Mouse (Mus musculus) retina, embryonic 14.5 days (tissue): ENCODE results near the gene Sgms1.

ENCODE experiments used
- DNase-seq: peaks from one replicate; pipeline ENCODE4 v3.0.0-alpha.2; 2015; ENCODE audit warnings: low spot score

Sgms1 gene

GRCm38 (mm10) chr19:32242153-32242552, 147.4 kb downstream of the Sgms1 start:
- DNase-seq = no peak

DNA sequence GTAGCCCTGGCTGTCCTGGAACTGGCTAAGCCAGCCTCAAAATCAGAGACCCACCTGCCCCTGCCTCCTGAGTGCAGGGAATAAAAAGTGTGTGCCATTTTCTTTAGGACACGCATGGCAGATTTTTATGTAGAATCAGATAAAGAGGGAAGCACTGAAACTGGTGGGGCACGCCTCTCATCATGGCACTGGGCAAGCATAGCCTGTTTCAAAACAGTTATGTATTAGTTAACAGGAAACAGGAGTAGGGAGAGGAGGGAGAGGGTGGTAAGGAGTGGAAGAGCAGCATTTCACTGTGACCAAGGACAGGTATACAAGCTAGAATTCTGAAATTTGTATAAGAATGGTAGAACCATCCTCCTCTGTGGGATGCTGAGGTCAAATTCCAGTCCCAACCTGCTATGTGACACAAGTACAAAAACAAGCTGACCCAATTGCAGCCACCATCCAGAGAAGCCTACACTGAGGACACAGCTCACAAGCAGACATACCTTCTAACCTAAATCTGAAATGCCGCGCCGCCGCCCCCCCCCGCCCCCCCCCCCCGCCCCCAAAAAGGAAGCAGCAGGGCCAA, 149.0 kb downstream of the Sgms1 start:
- no peak for DNase-seq

- no peak for DNase-seq
Measured at GRCm38 (mm10) chr19:32239925-32240324, 149.6 kb downstream of the Sgms1 start.

DNA sequence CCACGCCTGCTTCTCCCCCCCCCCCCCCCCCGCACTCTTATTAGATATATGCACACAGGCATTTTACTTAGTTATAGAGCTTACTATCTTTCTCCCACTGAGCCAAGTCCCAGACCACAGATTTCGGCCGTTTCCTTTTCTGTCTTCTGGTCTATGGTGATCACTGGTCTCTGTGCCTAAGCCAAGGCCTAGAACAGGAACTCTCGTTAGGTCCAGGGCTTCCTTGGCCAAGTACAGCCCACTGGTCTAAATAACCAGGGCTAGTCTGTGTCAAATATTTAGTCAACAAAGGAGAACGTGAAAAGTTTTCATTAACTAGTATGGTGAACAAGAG, 150.1 kb downstream of the Sgms1 start:
- no peak for DNase-seq

DNA sequence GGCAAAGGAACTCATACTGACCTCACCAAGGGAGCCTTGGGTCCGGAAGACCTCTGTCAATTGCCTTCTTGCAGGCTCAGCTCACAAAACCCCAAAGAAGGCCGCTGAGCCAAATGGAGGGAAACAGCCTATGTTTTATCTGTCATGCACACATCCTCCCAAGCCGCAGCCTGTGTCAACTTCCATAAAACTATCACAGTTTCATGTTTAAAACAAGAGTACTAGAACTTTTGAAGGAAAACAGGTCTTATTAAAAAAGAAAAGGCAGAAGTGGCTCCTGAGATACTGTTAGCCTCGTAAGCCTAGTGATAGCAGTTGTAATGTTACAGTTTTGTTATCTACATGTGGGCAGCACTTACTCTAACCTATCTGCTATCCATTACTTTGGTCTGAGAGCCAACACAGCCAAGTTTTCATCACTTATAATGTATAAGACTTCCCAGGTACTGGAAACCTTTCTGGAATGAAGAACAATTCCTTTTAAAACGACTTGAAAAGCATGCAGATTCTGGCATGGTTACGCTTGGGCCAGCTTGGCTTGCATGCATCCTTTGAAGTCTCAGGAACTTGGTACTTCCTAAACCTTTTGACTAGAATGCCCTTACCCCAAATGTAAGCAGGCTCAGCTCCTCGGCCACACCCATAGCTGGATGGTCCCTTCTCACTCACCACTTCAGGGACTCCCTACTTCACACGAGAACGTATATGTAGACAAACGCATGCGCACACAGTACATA, 150.6 kb downstream of the Sgms1 start:
- DNase-seq = no peak

DNA sequence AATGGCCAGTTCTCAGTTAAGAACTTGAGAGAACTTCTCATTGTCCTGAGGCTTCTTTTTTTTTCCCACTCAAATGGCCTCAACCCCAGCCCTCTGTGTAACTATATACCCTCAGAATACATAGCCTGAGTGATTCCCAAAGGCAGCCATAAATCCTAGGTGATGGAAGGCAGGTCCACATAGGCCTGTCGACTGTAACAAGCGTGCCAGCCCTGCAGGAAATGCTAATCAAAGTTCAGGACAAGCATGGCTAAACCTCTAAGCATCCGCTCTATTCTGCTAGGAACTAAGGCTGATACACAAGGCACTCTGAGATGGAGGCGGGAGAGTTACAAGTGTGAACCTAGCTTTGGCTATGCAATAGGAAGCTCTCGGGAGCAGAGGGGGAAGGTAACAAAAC, 151.8 kb downstream of the Sgms1 start:
- no peak for DNase-seq

DNA sequence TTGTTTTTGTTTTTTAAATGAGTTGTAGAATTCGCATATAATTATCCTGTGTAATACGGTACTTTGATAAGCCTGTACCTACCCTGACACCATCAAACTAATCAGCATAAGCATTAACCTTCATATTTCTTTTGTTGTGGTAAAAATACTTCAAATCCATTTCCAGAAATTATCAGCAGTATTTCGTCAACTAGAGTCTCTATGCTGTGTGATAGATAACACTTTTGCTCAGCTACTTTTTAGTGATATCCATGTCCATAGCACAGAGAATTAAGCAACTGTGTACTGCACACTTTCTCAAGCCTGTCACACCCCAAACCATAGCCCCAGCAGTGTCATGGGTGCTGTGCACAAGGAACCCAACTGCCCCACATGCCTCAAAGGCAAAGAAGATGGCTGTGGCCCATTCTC, 152.3 kb downstream of the Sgms1 start:
- no peak for DNase-seq

DNA sequence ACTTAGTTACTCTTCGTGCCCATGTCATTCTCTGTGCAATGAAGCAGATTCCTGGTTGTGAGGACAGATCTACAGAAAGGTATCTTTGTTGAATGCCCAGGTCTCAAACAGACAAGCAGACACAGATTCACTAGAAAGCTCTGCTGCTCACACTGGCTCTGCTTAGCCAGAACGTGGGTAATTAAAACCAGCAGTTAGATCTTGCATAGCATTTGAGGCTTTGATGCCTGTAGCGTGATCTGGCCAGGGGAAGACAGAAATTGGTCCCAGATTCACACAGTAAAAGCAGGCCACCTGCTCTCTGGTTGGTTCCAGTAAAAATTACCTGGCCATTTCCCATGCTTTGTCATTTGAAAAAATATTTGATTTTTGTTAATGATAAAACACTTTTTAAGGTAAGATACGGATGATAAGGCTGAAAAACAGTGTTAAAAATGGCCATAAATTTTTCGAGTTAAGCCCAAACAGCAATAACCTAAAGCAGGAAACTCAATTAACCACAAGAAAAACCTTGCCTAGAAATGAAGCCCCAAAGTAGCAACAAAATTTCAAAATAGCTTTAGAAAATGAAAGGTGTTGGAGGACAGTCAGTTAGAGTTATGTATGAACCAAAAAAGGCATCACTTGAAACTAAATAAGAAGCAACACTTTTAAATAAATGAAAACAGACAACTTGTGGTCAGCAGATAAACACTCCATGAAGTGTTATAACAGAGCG, 154.6 kb downstream of the Sgms1 start:
- DNase-seq = no peak

DNA sequence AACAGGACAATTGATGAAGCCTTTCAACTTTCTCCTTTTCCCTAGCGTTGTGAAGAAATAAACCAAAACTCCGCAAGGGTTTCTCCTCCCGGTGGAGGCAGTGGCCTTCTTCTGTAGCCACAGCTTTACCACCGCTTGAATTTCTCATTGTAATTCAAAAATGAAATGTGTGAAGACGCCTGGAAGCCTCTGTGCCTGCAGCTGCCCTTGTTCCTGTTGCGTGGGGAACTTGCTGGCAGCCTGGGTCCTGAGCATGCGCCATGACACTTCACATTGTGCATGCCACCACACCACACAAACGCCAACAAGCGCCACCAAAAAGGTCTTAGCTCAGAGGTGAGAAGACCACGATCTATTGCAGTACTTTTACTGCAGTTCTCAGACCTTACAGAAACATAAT, 158.2 kb downstream of the Sgms1 start:
- no peak for DNase-seq

DNA sequence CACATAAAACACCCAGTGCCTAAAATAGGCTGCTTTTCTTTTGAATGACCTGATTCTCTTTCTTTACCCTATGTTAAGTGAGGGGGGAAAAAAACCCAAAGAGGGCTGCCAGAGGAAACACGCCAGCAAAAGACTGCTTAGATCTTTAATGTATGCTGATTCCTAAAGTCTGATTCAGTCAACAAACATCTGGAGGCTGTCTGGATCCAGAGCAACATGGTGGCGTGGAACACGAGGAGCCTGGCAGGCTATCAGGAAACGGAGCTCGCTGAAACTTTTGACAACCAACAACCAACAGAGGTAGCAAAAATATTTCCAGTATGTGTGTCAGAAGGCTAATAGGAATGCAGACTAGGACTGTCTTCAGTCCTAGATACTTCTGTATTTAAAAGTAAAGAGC, 158.7 kb downstream of the Sgms1 start:
- no peak for DNase-seq

DNA sequence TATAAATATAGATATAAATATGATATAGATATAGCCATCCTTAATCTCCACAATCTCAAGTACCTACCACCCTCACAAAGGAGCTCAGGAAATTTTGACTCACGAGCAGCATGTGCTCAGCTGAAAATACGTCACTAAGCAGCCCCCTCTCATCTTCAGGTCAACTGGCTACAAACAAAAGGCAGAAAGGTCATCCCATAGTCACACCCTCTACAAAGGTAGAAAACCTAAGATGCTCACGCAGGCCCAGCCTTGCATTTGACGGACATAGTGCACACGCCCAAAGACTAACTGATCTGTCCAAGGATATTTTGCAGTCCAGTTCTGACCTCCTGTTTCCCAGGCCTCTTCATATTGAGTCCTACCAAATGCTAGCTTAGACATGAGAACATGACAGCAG, 159.2 kb downstream of the Sgms1 start:
- DNase-seq = no peak

GRCm38 (mm10) chr19:32229776-32230175, 159.7 kb downstream of the Sgms1 start:
- DNase-seq = no peak

GRCm38 (mm10) chr19:32227175-32227574, 162.3 kb downstream of the Sgms1 start:
- DNase-seq = no peak

GRCm38 (mm10) chr19:32225097-32225490, 164.4 kb downstream of the Sgms1 start:
- no peak for DNase-seq

DNA sequence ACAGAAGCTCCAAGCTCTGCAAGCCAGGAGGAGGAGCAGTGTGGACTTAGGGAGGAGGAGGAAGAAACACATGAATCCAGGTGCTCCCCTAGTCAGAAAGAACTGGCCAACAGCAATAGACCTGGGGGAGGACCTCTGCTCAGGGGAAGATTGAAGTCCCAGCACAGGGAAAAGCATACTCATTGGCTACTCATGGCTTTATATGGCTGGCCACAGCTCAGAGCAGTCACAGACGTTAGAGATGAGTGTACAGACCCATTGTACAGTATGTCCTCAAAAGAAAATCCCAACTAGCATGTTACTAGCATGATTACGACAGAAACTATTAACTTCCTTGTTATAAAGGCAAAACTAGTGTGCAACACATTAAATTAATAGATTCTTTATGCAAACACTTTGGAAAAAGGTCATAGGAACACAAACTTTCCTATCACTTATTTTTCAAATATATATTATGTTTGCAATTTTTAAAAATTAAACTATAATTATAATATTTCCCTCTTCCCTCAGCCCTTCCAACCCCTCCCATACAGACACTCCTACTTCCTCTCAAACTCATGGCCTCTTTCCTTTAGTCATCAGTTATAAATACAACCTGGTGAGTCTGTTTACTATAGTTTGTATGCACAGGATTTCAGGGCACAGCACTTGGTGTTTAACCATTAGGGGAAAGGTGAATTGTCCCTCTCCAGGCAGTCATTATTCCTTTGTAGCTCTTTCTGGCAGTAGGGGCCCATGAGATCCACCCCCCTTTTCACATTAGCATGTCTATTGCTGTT, 165.0 kb downstream of the Sgms1 start:
- DNase-seq = no peak

- DNase-seq = no peak
Measured at GRCm38 (mm10) chr19:32223751-32224174, 165.8 kb downstream of the Sgms1 start.

GRCm38 (mm10) chr19:32222083-32222482, 167.4 kb downstream of the Sgms1 start:
- no peak for DNase-seq

- DNase-seq = no peak
Measured at GRCm38 (mm10) chr19:32220991-32221390, 168.5 kb downstream of the Sgms1 start.

GRCm38 (mm10) chr19:32216710-32217109, 172.8 kb downstream of the Sgms1 start:
- DNase-seq = no peak

DNA sequence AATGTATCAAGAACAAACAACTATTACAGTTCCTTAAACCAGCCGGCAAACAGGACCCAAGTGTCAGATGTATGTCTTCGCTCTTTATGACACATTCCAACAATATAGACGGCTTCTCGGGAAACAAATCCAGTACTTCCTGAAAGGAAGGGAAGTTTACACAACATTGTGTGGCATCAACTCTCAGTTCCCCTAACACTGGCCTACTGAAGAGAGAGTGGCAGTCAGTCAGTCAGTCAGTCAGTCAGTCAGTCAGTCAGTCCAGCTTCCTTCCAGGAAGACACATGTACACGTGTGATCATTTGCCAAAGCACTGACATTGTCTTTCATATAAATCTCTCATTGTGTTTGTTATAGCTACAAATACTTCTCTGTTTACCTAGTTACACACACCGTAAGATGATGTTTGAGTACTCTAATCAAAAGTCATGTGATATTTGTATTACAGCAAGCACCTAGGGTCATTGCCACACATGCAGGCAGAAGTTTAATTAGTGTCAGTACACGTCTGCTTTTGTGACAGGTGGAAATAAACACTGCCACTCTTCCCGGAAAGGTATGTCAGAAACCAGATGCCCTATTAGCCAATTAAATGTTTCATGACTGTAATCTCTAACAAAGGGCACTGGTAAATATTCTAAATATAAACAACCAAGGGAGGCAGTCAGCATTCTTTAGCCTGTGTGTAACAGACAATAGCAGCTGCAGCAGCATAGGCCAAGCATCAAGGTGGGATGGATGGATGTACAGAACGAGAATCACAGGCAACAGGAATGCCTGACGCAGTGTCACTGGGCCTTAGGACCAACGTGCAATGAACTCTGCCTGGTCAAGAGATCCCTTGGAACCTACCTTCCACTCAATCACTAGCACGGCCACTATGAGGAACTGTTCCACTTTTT, 174.4 kb downstream of the Sgms1 start:
- DNase-seq = no peak

DNA sequence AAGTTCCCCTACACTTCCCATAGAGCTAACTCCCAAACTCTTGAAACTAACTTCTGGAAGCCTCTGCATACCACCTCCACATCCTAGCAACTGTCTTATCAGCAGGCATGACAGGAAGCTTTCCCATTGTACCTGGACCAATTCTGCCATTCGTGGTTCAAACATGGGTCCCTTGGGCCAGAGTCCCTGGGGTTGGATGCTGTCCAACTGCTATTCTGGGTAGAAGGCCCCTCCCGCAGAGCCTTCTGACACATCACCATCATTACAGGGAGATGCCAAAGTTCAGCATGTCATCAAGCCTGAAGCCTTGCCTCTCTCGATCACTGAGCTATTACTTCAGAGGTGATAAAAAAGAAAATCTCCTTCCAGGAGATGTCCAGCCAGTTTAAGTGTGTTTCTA, 175.9 kb downstream of the Sgms1 start:
- DNase-seq = no peak

DNA sequence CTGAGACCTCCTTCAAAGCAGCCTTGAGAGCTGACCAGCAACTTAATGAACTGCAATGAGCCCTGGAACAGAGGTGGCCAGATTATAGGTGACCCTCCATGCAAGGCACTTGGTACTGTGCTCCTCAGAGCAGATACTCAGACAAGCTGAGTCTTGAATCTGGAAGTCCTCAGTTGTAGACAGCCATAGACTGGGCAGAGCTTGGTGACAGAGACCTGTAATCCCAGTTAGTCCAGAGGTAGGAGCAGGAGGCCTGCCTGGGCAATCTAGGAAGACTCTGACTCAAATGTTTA, 178.3 kb downstream of the Sgms1 start:
- no peak for DNase-seq
